Mouse (Mus musculus) brain, embryonic 14.5 days (tissue): Measurements from ENCODE around the gene Cep170.
"Not testable (repeated sequence)": the region's sequence is repeated elsewhere in the genome, so short reads cannot be mapped to it uniquely, and the experiment has no call there.

ENCODE experiments used
- CTCF ChIP-seq: fragments of 200-500 bp; IDR thresholded peaks from 2 replicates; pipeline ENCODE4 v1.5.1; 2012; ENCODE audit warnings: inconsistent platforms, mild to moderate bottlenecking, moderate library complexity, borderline replicate concordance; ENCODE audit not compliant: insufficient read depth, insufficient read length; ENCODE audit errors: extremely low read depth
- POLR2A ChIP-seq: fragments of 200-500 bp; IDR thresholded peaks from 2 replicates; pipeline ENCODE4 v1.6.1; 2012; ENCODE audit warnings: mild to moderate bottlenecking, inconsistent platforms, borderline replicate concordance; ENCODE audit not compliant: poor library complexity, insufficient read depth, insufficient read length, severe bottlenecking; ENCODE audit errors: extremely low read depth

GRCm38 (mm10) chr1:176836562-176836961 lies 22.7 kb upstream of the Cep170 start:
- TF ChIP-seq CTCF, POLR2A: not testable (repeated sequence)
